Mouse (Mus musculus) midbrain, postnatal 0 days (tissue): ENCODE data around the gene Tmem191c. TPM values are rescaled to one million over a fixed set of nuclear protein-coding genes. Genes with fewer than 3 reads are reported as not detected.

Experiments used
- ATAC-seq: fragments of 200-750 bp; cut with Nextera tagmentation; 2 replicates; pipeline ENCODE4 v1.8.0; 2017; ENCODE audit warnings: moderate number of reproducible peaks, mild to moderate bottlenecking, moderate TSS enrichment, moderate library complexity; ENCODE audit not compliant: low FRiP score
- DNase-seq: peaks from one replicate; pipeline ENCODE4 v3.0.0-alpha.2; 2015; ENCODE audit warnings: low spot score
- H3K27ac ChIP-seq: fragments of 300-500 bp; sonication (generic); 2 replicates; pipeline ENCODE4 v1.5.1; 2014; ENCODE audit warnings: low read depth, mild to moderate bottlenecking, low read length, mixed read lengths
- H3K27me3 ChIP-seq: fragments of 300-500 bp; sonication (generic); 2 replicates; pipeline ENCODE4 v1.6.1; 2014; ENCODE audit warnings: low read length, control low read depth, mixed read lengths; ENCODE audit not compliant: insufficient read depth
- H3K36me3 ChIP-seq: fragments of 300-500 bp; sonication (generic); 2 replicates; pipeline ENCODE4 v1.6.1; 2014; ENCODE audit warnings: low read length, control low read depth, mixed read lengths; ENCODE audit not compliant: insufficient read depth
- H3K4me1 ChIP-seq: fragments of 300-500 bp; sonication (generic); 2 replicates; pipeline ENCODE4 v1.6.1; 2014; ENCODE audit warnings: mild to moderate bottlenecking, control low read depth, antibody characterized with exemption, low read length, mixed read lengths; ENCODE audit not compliant: insufficient read depth
- H3K4me2 ChIP-seq: fragments of 300-500 bp; sonication (generic); 2 replicates; pipeline ENCODE4 v1.6.1; 2014; ENCODE audit warnings: low read depth, mild to moderate bottlenecking, low read length, mixed read lengths; ENCODE audit not compliant: poor library complexity, severe bottlenecking
- H3K4me3 ChIP-seq: fragments of 300-500 bp; sonication (generic); 2 replicates; pipeline ENCODE4 v1.5.1; 2014; ENCODE audit warnings: low read depth, mild to moderate bottlenecking, low read length, moderate library complexity
- H3K9ac ChIP-seq: fragments of 300-500 bp; sonication (generic); replicated peaks from 2 replicates; pipeline ENCODE4 v1.6.1; 2014; ENCODE audit warnings: mild to moderate bottlenecking, low read length, moderate library complexity, mixed read lengths; ENCODE audit not compliant: poor library complexity, severe bottlenecking
- H3K9me3 ChIP-seq: fragments of 300-500 bp; sonication (generic); 2 replicates; pipeline ENCODE4 v1.6.1; 2016; ENCODE audit warnings: low read length, control low read depth
- CTCF ChIP-seq: IDR thresholded peaks from 2 replicates; pipeline ENCODE4 v1.5.1; 2016; ENCODE audit warnings: antibody characterized with exemption, mild to moderate bottlenecking
- WGBS: fragments of 180-500 bp; shearing (Covaris S2); extraction: QIAGEN DNeasy Blood & Tissue Kit; methylation state at CpG from one replicate; pipeline ENCODE4 v1.1.7; 2014; 5-methylcytosine and 5-hydroxymethylcytosine counted together
- polyA plus RNA-seq: library from polyadenylated mRNA; unstranded; fragments of >200 nt; fragmentation: Nextera tagmentation; extraction: Ambion mirVana; gene quantifications from 2 replicates; pipeline ENCODE4 v1.2.1, GENCODE M21; 2015
- total RNA-seq: library from RNA; depleted of rRNA; stranded (reverse); fragments of >200 nt; gene quantifications from 2 replicates; pipeline ENCODE4 v1.2.3, GENCODE M21; 2014

Gene Tmem191c
- total and polyA plus RNA-seq, 2 experiments from 2014 or later = 80.4 to 126 TPM

DNA sequence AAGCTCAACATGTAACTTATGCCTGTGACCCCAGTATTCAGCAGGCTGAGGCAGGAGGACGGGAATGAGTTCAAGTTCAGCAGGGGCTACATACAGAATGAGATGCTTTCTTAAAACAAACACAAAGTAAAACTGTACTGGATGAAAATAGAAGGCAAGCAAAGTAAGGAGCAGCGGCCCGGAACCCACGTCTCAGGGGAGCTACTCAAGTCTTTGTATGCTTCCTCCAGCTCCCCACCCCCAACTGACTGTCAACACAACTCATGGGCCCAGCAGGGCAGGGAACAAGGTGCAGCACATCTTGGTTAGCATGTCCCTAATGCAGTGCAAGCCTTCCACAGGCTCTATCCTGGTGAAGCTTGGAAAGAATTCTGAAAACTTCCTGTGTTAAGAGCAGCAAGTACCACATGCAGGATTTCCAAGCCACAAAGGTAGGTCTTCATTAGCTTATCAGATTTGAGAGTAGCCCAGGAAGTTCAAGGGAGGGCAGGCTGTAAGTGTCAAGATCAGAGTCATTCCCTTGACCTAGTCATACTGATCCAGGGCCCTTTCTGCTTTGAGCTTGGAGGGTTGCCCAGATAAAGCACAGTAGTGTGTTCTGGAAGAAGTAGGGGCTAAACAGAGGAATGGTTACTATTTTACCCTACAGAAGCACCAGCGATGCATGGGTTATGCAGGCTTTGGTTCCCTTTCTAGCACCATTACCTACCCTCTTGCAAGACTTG is 27.8 kb downstream of the Tmem191c start:
- Histone ChIP-seq H3K9me3 (no peaks in the 10 kb centered on the region), H3K4me2 (no peak overlapping the region), H3K36me3 (peaks cover 84% of the 10 kb centered on the region), H3K4me3 (no peak overlapping the region), H3K4me1 (no peaks in the 10 kb centered on the region), H3K9ac (no peak overlapping the region), H3K27ac (no peak overlapping the region), H3K27me3 (no peaks in the 10 kb centered on the region)
- no peak for ATAC-seq
- WGBS = 86% methylated on average over 5 of the region's 5 CpGs
- no peak for TF ChIP-seq CTCF
- no peak for DNase-seq

GRCm38 (mm10) chr16:17307461-17307860 is 31.6 kb downstream of the Tmem191c start:
- Histone ChIP-seq H3K9me3 (no peaks in the 10 kb centered on the region), H3K4me3 (no peak overlapping the region), H3K9ac (no peak overlapping the region), H3K27ac (no peak overlapping the region), H3K27me3 (no peaks in the 10 kb centered on the region), H3K36me3 (peaks cover 78% of the 10 kb centered on the region), H3K4me1 (no peaks in the 10 kb centered on the region), H3K4me2 (no peak overlapping the region)
- DNase-seq = no peak
- WGBS = 95% methylated on average over 5 of the region's 5 CpGs
- ATAC-seq = no peak
- TF ChIP-seq CTCF = no peak

DNA sequence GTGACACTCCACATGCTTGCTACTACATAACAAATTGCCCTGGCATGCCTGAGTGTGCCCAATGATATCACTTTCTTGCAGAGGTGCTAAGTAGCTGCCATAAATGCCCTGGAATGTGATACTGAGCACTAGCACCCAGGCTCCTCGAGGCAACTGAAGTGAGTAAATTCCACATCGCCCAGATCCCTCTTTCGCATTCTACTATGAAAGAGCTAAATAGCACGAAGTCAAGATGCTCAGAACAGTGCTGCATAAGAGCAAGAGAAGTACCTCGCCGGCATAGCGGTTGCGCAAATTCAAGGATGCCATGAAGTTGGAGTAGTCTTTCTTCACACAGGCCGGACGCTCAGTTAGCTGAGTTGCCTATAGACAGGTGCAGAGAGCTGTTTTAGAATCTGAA is 33.2 kb downstream of the Tmem191c start:
- H3K4me2 ChIP-seq = no peak overlapping the region
- 95% methylated on average over 10 of the region's 10 CpGs for WGBS
- H3K4me1 ChIP-seq = no peaks in the 10 kb centered on the region
- no peaks in the 10 kb centered on the region for H3K9me3 ChIP-seq
- TF ChIP-seq CTCF = no peak
- peaks cover 70% of the 10 kb centered on the region for H3K36me3 ChIP-seq
- no peak overlapping the region for H3K9ac ChIP-seq
- no peak overlapping the region for H3K4me3 ChIP-seq
- DNase-seq = no peak
- no peak overlapping the region for H3K27ac ChIP-seq
- no peak for ATAC-seq
- H3K27me3 ChIP-seq = no peaks in the 10 kb centered on the region

DNA sequence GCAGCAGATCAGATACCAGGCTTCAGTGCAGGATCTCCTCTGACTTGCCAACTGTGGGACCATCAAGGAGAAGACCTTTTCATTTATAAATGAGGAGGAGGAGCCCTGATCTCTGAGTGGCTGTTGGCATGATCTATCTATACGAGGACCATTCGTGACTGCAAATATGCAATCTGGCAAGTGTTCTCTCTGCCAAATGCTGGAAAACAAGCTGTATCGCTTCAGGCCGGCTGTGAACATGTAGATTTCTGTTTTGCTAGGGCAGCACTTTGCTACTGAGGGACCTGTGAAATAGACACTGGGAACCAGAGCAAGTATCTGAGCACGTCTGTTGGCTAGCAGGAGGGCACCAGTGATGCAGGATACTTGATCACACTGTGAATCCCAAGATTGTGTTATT is 36.7 kb downstream of the Tmem191c start:
- Histone ChIP-seq H3K36me3 (peaks cover 71% of the 10 kb centered on the region), H3K4me1 (no peaks in the 10 kb centered on the region), H3K27ac (no peak overlapping the region), H3K4me3 (no peak overlapping the region), H3K4me2 (no peak overlapping the region), H3K9ac (no peak overlapping the region), H3K27me3 (no peaks in the 10 kb centered on the region), H3K9me3 (no peaks in the 10 kb centered on the region)
- 95% methylated on average over 5 of the region's 5 CpGs for WGBS
- DNase-seq (no peak), ATAC-seq (no peak)
- TF ChIP-seq CTCF = no peak

DNA sequence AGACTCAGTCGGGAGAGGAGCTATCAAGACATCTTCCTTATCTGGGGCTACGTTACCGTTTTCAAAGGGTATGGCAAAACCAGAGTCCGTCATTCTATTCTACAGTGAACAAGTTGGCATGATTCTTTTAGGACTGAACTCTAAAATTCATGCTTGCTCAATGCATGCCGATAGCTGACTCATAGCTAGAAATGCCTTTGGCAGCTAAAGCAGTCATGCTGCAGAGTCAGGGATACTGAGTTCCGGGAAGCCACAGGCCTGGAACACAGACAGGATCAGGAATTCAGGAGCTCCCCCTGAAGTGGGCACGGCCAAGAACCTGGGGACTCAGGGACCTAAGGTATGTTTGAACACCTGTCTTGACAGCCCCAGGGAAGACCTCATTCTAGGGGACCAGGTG is 40.7 kb downstream of the Tmem191c start:
- 93% methylated on average over 7 of the region's 7 CpGs for WGBS
- TF ChIP-seq CTCF = no peak
- no peak overlapping the region for H3K27ac ChIP-seq
- no peaks in the 10 kb centered on the region for H3K27me3 ChIP-seq
- peaks cover 53% of the 10 kb centered on the region for H3K36me3 ChIP-seq
- H3K4me3 ChIP-seq = no peak overlapping the region
- no peaks in the 10 kb centered on the region for H3K9me3 ChIP-seq
- ATAC-seq (no peak), DNase-seq (no peak)
- H3K9ac ChIP-seq = no peak overlapping the region
- no peak overlapping the region for H3K4me2 ChIP-seq
- no peaks in the 10 kb centered on the region for H3K4me1 ChIP-seq

- Histone ChIP-seq H3K36me3 (peaks cover 57% of the 10 kb centered on the region), H3K4me3 (no peak overlapping the region), H3K27ac (no peak overlapping the region), H3K27me3 (no peaks in the 10 kb centered on the region), H3K9me3 (no peaks in the 10 kb centered on the region), H3K4me1 (no peaks in the 10 kb centered on the region), H3K4me2 (no peak overlapping the region), H3K9ac (no peak overlapping the region)
- no peak for TF ChIP-seq CTCF
- WGBS = 75% methylated on average over 5 of the region's 5 CpGs
- DNase-seq = peak; percentile 8
- no peak for ATAC-seq
These were observed 45.6 kb downstream of the Tmem191c start for GRCm38 (mm10) chr16:17321481-17321880.
